Mouse (Mus musculus) ES-E14 (cell line): Measurements from ENCODE around the gene Olfr393. TPM values are rescaled to one million over a fixed set of nuclear protein-coding genes. Genes with fewer than 3 reads are reported as not detected.

Experiments used
- DNase-seq: peaks from one replicate; pipeline ENCODE4 v3.0.0-alpha.2; 2013; ENCODE audit warnings: low read depth, low spot score
- H3K27ac ChIP-seq: 2 replicates; pipeline ENCODE4 v1.5.1; 2012; ENCODE audit warnings: low read depth, mild to moderate bottlenecking, low read length, moderate library complexity, mixed read lengths; ENCODE audit not compliant: poor library complexity, insufficient read depth, severe bottlenecking
- H3K36me3 ChIP-seq: 2 replicates; pipeline ENCODE4 v1.6.1; 2012; ENCODE audit warnings: mild to moderate bottlenecking, low read length, moderate library complexity, mixed read lengths; ENCODE audit not compliant: control insufficient read depth, poor library complexity, insufficient read depth, severe bottlenecking
- H3K4me1 ChIP-seq, 2 experiments: fragments of 150-350 bp in 1 of 2; sonication (generic) in 1 of 2; 2 replicates each; pipeline ENCODE4 v1.6.1; 2012; ENCODE audit warnings: low read length in 2 of 2, mild to moderate bottlenecking in 1 of 2, mixed read lengths in 1 of 2; ENCODE audit not compliant: control insufficient read depth in 2 of 2, insufficient read depth in 2 of 2, poor library complexity in 1 of 2
- H3K4me3 ChIP-seq, 2 experiments: fragments of 150-350 bp in 1 of 2; sonication (generic) in 1 of 2; 2 replicates each; pipeline ENCODE4 v1.5.1; 2012; ENCODE audit warnings: low read length in 2 of 2, low read depth in 1 of 2, mild to moderate bottlenecking in 1 of 2, mixed read lengths in 1 of 2; ENCODE audit not compliant: insufficient read depth in 1 of 2, poor library complexity in 1 of 2, severe bottlenecking in 1 of 2
- H3K9ac ChIP-seq: 2 replicates; pipeline ENCODE4 v1.6.1; 2012; ENCODE audit warnings: low read depth, mild to moderate bottlenecking, low read length, mixed read lengths; ENCODE audit not compliant: poor library complexity, insufficient read depth, severe bottlenecking
- H3K9me3 ChIP-seq: fragments of 150-350 bp; sonication (generic); 2 replicates; pipeline ENCODE4 v1.6.1; 2012; ENCODE audit warnings: low read depth, mild to moderate bottlenecking, low read length; ENCODE audit not compliant: control insufficient read depth, insufficient read depth
- CHD2 ChIP-seq: IDR thresholded peaks from 2 replicates; pipeline ENCODE4 v1.6.1; 2014; ENCODE audit warnings: mild to moderate bottlenecking, low read depth, low read length, inconsistent platforms
- HCFC1 ChIP-seq: IDR thresholded peaks from 2 replicates; pipeline ENCODE4 v1.6.1; 2012; ENCODE audit warnings: low read length, inconsistent platforms, borderline replicate concordance; ENCODE audit not compliant: insufficient read depth
- MAFK ChIP-seq: IDR thresholded peaks from 2 replicates; pipeline ENCODE4 v1.6.1; 2014; ENCODE audit warnings: mild to moderate bottlenecking, low read depth, low read length, inconsistent platforms; ENCODE audit not compliant: insufficient read depth
- ZC3H11A ChIP-seq: IDR thresholded peaks from 2 replicates; pipeline ENCODE4 v1.6.1; 2012; ENCODE audit warnings: low read depth, mild to moderate bottlenecking, inconsistent platforms, low read length, borderline replicate concordance
- ZNF384 ChIP-seq: IDR thresholded peaks from 2 replicates; pipeline ENCODE4 v1.6.1; 2012; ENCODE audit warnings: low read depth, low read length, inconsistent platforms
- in situ Hi-C, 2 experiments: fragments of 600-800 bp; cut with MboI; formaldehyde crosslinking; loops; one replicate each; pipeline ENCODE4 v1.15.1; 2025; ENCODE audit warnings: low sequenced_read_pairs in 2 of 2, inconsistent platforms in 1 of 2; ENCODE audit not compliant: unreplicated experiment in 2 of 2
- total RNA-seq: library from RNA; depleted of rRNA; stranded (reverse); fragments of 300-350 nt; gene quantifications from 2 replicates; pipeline ENCODE4 v1.2.3, GENCODE M21; 2012; rRNA removed

The Olfr393 gene
- total RNA-seq: not detected in 2 replicates

DNA sequence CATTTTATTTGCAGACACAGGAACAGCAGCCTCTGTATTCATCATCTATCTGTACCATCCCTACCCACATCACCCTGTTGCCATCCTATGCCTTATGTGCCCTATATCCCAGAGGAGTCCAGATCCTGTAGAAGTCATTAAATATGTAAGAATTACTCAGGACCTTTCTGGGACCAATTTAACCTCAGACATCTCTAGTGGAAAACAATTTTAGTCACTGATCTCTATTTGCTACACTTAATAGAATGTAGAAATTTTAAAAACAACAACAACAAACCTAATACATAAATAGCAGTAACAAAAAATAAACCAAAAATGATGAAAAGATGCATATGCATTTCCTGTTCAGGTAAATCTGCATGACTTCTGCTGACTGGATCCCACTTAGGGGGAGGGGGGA, at the start of gene Olfr393:
Gene Olfr393 (minus strand): TSS at position 101 of the 400 bp plus-strand sequence.
- in situ Hi-C loops: no loop called here
- H3K4me1 ChIP-seq: no peaks in the 10 kb centered on the region
- no peak within 1 kb of the TSS for H3K9ac ChIP-seq
- no peak within 1 kb of the TSS for H3K27ac ChIP-seq
- TF ChIP-seq CHD2 (no peak), HCFC1 (no peak), MAFK (no peak), ZC3H11A (no peak), ZNF384 (no peak)
- H3K4me3 ChIP-seq: no peak within 1 kb of the TSS
- no peaks in the 10 kb centered on the region for H3K36me3 ChIP-seq
- DNase-seq: no peak
- no peaks in the 10 kb centered on the region for H3K9me3 ChIP-seq

DNA sequence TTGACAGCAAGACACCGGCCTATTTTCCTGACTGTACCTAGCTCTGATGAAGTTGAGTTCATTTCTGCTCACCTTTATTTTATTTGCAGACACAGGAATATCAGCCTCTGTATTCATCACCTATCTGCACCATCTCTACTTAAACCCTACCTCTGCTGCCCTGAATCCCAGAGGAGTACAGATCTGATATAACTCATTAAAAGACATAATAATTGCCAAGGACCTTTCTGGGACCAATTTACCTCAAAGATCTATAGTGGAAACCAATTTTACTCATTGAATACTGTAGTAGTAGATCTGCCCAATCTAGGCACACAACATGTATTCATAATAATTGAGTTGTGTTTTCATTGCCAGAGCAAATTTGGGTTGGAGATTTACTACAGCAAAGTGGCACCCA, 39.4 kb upstream of the Olfr393 start, which contains the start of gene Olfr394:
Gene Olfr394 (minus strand): TSS at position 101 of the 400 bp plus-strand sequence.
- in situ Hi-C loops: no loop called here
- DNase-seq: no peak
- Histone ChIP-seq H3K27ac (no peak within 1 kb of the TSS), H3K4me3 (no peak within 1 kb of the TSS), H3K4me1 (no peaks in the 10 kb centered on the region), H3K9ac (no peak within 1 kb of the TSS), H3K36me3 (no peaks in the 10 kb centered on the region), H3K9me3 (no peaks in the 10 kb centered on the region)
- no peak for TF ChIP-seq CHD2
- TF ChIP-seq MAFK: no peak
- TF ChIP-seq ZC3H11A: no peak
- TF ChIP-seq HCFC1: no peak
- no peak for TF ChIP-seq ZNF384

DNA sequence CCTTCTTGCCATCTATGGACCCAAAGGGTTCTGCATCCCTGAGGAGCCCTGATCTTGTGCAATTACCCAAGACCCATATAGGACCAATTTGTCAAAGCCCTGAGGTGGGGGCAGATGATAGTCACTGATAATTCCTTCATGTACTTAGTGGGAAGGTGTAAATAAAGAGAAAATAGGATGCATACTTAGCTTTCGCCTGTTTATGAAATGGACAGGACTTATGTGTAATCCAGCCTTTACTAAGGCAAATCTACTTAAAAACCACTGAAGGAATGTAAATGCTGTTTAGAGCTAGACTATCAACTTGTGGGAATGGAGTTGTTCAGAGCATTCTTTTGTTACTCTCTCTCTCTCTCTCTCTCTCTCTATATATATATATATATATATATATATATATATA, 34.3 kb downstream of the Olfr393 start, which contains the start of gene Olfr392:
Gene Olfr392 (minus strand): TSS at position 101 of the 400 bp plus-strand sequence.
- TF ChIP-seq ZC3H11A: no peak
- no peak for TF ChIP-seq ZNF384
- no peak for TF ChIP-seq HCFC1
- TF ChIP-seq CHD2: no peak
- TF ChIP-seq MAFK: no peak
- no peak for DNase-seq
- in situ Hi-C loops: no loop called here
- Histone ChIP-seq H3K27ac (no peak within 1 kb of the TSS), H3K9me3 (no peaks in the 10 kb centered on the region), H3K36me3 (no peaks in the 10 kb centered on the region), H3K9ac (no peak within 1 kb of the TSS), H3K4me3 (no peak within 1 kb of the TSS), H3K4me1 (no peaks in the 10 kb centered on the region)

DNA sequence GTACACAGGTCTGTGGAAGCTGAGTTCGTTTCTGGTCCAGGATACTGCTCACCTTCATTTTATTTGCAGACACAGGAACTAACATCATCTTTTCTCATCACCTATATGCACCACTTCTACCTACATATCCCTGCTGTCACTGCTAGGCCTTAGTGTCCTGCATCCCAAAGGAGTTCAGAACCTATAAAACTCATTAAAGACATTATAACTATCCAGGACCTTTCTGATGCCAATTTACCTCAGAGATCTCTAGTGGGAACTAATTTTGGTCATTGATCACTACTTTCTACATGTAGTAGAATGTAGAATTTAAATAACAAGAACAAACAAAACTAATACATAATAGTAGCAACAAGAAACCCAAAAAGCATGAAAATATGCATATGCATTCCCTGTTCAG, 48.3 kb downstream of the Olfr393 start, which contains the start of gene Olfr391-ps:
Gene Olfr391-ps (minus strand): TSS at position 101 of the 400 bp plus-strand sequence.
- Histone ChIP-seq H3K4me3 (no peak within 1 kb of the TSS), H3K27ac (no peak within 1 kb of the TSS), H3K36me3 (no peaks in the 10 kb centered on the region), H3K9ac (no peak within 1 kb of the TSS), H3K9me3 (no peaks in the 10 kb centered on the region), H3K4me1 (no peaks in the 10 kb centered on the region)
- in situ Hi-C loops: no loop called here
- TF ChIP-seq HCFC1 (no peak), CHD2 (no peak), MAFK (no peak), ZC3H11A (no peak), ZNF384 (no peak)
- no peak for DNase-seq

Other genes starting within 250 kb of the Olfr393 start
- gene Zfp735, start 162.7 kb downstream of the Olfr393 start, total RNA-seq: not detected in 2 replicates
- gene Olfr389, start 70.7 kb downstream of the Olfr393 start, total RNA-seq: not detected in 2 replicates
- not detected in 2 replicates for gene Olfr390, start 68.5 kb downstream of the Olfr393 start, total RNA-seq
- not detected in 2 replicates for gene Olfr391-ps, start 48.4 kb downstream of the Olfr393 start, total RNA-seq
- gene Olfr392, start 34.4 kb downstream of the Olfr393 start, total RNA-seq: not detected in 2 replicates
- not detected in 2 replicates for gene Olfr394, start 39.3 kb upstream of the Olfr393 start, total RNA-seq
- gene Olfr395, start 57.8 kb upstream of the Olfr393 start, total RNA-seq: not detected in 2 replicates
- not detected in 2 replicates for gene Olfr23, start 85.2 kb upstream of the Olfr393 start, total RNA-seq
- not detected in 2 replicates for gene Olfr397, start 109.4 kb upstream of the Olfr393 start, total RNA-seq
- gene Olfr398, start 139.0 kb upstream of the Olfr393 start, total RNA-seq: not detected in 2 replicates
- not detected in 2 replicates for gene Olfr139, start 205.1 kb upstream of the Olfr393 start, total RNA-seq
- gene Olfr399, start 205.2 kb upstream of the Olfr393 start, total RNA-seq: not detected in 2 replicates
- not detected in 2 replicates for gene Zfp616, start 218.5 kb upstream of the Olfr393 start, total RNA-seq